Mouse (Mus musculus) right cerebral cortex, adult 18-20 months (tissue): ENCODE results near the gene Gm10413.
"Not testable (repeated sequence)": the region's sequence is repeated elsewhere in the genome, so short reads cannot be mapped to it uniquely, and the experiment has no call there.

Experiments used
- DNase-seq: peaks from one replicate; pipeline ENCODE4 v3.0.0; 2022; ENCODE audit warnings: mixed read lengths

Gm10413 gene

GRCm38 (mm10) chr14:3394793-3395192 lies at the start of gene Gm10413:
TSS of gene Gm10413 (plus strand) at chr14:3395093.
- not testable (repeated sequence) for DNase-seq

GRCm38 (mm10) chr14:3412314-3412713 lies 17.4 kb downstream of the Gm10413 start, which contains the start of gene Gm10409:
TSS of gene Gm10409 (plus strand) at chr14:3412614.
- DNase-seq = not testable (repeated sequence)

- DNase-seq = not testable (repeated sequence)
Measured at GRCm38 (mm10) chr14:3427803-3428202, 32.9 kb downstream of the Gm10413 start, which contains the start of gene Gm3005. TSS of gene Gm3005 (plus strand) at chr14:3428103.

- DNase-seq = not testable (repeated sequence)
Measured at GRCm38 (mm10) chr14:3449079-3449478, 54.2 kb downstream of the Gm10413 start, which contains the start of gene Gm10408. TSS of gene Gm10408 (plus strand) at chr14:3449379.
